Mouse (Mus musculus): ENCODE results near the gene Actrt2. TPM values are rescaled to one million over a fixed set of nuclear protein-coding genes. Genes with fewer than 3 reads are reported as not detected.

The Actrt2 gene
- not detected in 2 replicates for polyA plus RNA-seq (2014; fragmentation: Nextera tagmentation; extraction: Ambion mirVana)

- no peaks in the 10 kb centered on the region for H3K4me1 ChIP-seq (replicated peaks; ENCODE audit: control insufficient read depth, insufficient read depth, low read length)
- no peak within 1 kb of the TSS for H3K4me3 ChIP-seq (replicated peaks; ENCODE audit: low read length)
- no peak within 1 kb of the TSS for H3K4me2 ChIP-seq (replicated peaks)
- ATAC-seq (ENCODE audit: low FRiP score) (no peak), DNase-seq (ENCODE audit: low spot score) (no peak)
- no peaks in the 10 kb centered on the region for H3K27me3 ChIP-seq (ENCODE audit: control insufficient read depth, insufficient read depth, low read length)
- H3K36me3 ChIP-seq (replicated peaks; ENCODE audit: control insufficient read depth, insufficient read depth): no peaks in the 10 kb centered on the region
- H3K9ac ChIP-seq: no peak within 1 kb of the TSS
- WGBS: 94% methylated on average over 2 of the region's 2 CpGs
- no peak within 1 kb of the TSS for H3K27ac ChIP-seq
- H3K9me3 ChIP-seq (ENCODE audit: control insufficient read depth, low read length): no peaks in the 10 kb centered on the region
Measured at GRCm38 (mm10) chr4:154667767-154668166, at the start of gene Actrt2. Gene Actrt2 (minus strand): TSS chr4:154667867.

- Histone ChIP-seq H3K9me3 (ENCODE audit: control insufficient read depth, low read length) (no peaks in the 10 kb centered on the region), H3K4me1 (replicated peaks; ENCODE audit: control insufficient read depth, insufficient read depth, low read length) (no peaks in the 10 kb centered on the region), H3K4me3 (replicated peaks; ENCODE audit: low read length) (no peak overlapping the region), H3K27ac (no peak overlapping the region), H3K27me3 (ENCODE audit: control insufficient read depth, insufficient read depth, low read length) (no peaks in the 10 kb centered on the region), H3K9ac (no peak overlapping the region), H3K36me3 (replicated peaks; ENCODE audit: control insufficient read depth, insufficient read depth) (no peaks in the 10 kb centered on the region), H3K4me2 (replicated peaks) (no peak overlapping the region)
- 78% methylated on average over 21 of the region's 21 CpGs for WGBS
- no peak for DNase-seq (ENCODE audit: low spot score)
- ATAC-seq (ENCODE audit: low FRiP score): no peak
Measured at GRCm38 (mm10) chr4:154709391-154710107, 41.9 kb upstream of the Actrt2 start.

DNA sequence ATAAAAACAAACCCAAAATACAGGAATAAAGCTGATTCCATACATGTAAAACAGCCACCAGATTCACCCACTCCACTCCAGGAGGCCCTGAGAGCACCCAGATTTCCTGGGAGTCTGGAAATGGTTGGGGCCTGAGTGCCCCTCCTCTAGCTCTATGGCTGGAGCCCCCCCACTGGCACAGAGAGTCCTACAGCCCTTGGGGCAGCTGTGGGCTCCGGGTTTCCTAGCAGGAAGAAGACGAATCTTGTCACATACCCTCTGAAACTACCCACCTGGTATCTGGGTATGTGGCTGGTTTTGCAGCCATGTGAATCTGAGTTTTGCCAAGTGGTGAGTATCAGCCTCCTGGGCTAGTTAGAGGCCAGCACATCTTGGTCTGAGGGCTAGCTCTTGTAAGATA, 41.1 kb upstream of the Actrt2 start:
- no peak overlapping the region for H3K4me2 ChIP-seq (replicated peaks)
- ATAC-seq (ENCODE audit: low FRiP score) (no peak), DNase-seq (ENCODE audit: low spot score) (no peak)
- 84% methylated on average over 2 of the region's 2 CpGs for WGBS
- no peak overlapping the region for H3K9ac ChIP-seq
- no peaks in the 10 kb centered on the region for H3K27me3 ChIP-seq (ENCODE audit: control insufficient read depth, insufficient read depth, low read length)
- H3K4me1 ChIP-seq (replicated peaks; ENCODE audit: control insufficient read depth, insufficient read depth, low read length): no peaks in the 10 kb centered on the region
- H3K9me3 ChIP-seq (ENCODE audit: control insufficient read depth, low read length): no peaks in the 10 kb centered on the region
- no peak overlapping the region for H3K4me3 ChIP-seq (replicated peaks; ENCODE audit: low read length)
- no peak overlapping the region for H3K27ac ChIP-seq
- no peaks in the 10 kb centered on the region for H3K36me3 ChIP-seq (replicated peaks; ENCODE audit: control insufficient read depth, insufficient read depth)

DNA sequence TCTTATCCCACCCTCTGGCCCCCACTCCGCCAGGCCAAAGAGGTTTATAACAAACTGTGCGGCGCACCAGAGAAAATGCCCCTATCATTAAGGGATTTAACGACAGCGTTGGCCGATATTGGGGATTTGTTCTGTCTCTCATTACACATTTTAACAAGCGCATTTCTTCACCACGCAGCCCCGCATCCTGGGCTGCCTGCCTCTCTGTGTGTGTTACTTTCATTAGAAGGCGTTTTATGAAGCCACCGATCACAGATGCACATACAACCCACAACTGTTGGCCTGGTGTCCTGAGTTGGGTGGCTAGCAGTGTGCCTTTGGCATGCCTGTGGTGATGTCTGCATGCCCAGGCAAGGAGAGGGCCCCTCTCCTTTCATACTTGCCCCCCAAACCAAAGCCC, 40.6 kb upstream of the Actrt2 start:
- Histone ChIP-seq H3K27ac (no peak overlapping the region), H3K27me3 (ENCODE audit: control insufficient read depth, insufficient read depth, low read length) (no peaks in the 10 kb centered on the region), H3K4me2 (replicated peaks) (no peak overlapping the region), H3K36me3 (replicated peaks; ENCODE audit: control insufficient read depth, insufficient read depth) (no peaks in the 10 kb centered on the region), H3K4me3 (replicated peaks; ENCODE audit: low read length) (no peak overlapping the region), H3K9me3 (ENCODE audit: control insufficient read depth, low read length) (no peaks in the 10 kb centered on the region), H3K9ac (no peak overlapping the region), H3K4me1 (replicated peaks; ENCODE audit: control insufficient read depth, insufficient read depth, low read length) (no peaks in the 10 kb centered on the region)
- WGBS: 82% methylated on average over 11 of the region's 11 CpGs
- DNase-seq (ENCODE audit: low spot score) (no peak), ATAC-seq (ENCODE audit: low FRiP score) (no peak)

- no peak overlapping the region for H3K4me2 ChIP-seq (replicated peaks)
- H3K9ac ChIP-seq: no peak overlapping the region
- DNase-seq (ENCODE audit: low spot score): no peak
- H3K4me3 ChIP-seq (replicated peaks; ENCODE audit: low read length): no peak overlapping the region
- no peaks in the 10 kb centered on the region for H3K9me3 ChIP-seq (ENCODE audit: control insufficient read depth, low read length)
- H3K27ac ChIP-seq: no peak overlapping the region
- H3K36me3 ChIP-seq (replicated peaks; ENCODE audit: control insufficient read depth, insufficient read depth): no peaks in the 10 kb centered on the region
- WGBS: 83% methylated on average over 4 of the region's 4 CpGs
- H3K27me3 ChIP-seq (ENCODE audit: control insufficient read depth, insufficient read depth, low read length): no peaks in the 10 kb centered on the region
- ATAC-seq (ENCODE audit: low FRiP score): no peak
- no peaks in the 10 kb centered on the region for H3K4me1 ChIP-seq (replicated peaks; ENCODE audit: control insufficient read depth, insufficient read depth, low read length)
Measured at GRCm38 (mm10) chr4:154707521-154707920, 39.9 kb upstream of the Actrt2 start.

DNA sequence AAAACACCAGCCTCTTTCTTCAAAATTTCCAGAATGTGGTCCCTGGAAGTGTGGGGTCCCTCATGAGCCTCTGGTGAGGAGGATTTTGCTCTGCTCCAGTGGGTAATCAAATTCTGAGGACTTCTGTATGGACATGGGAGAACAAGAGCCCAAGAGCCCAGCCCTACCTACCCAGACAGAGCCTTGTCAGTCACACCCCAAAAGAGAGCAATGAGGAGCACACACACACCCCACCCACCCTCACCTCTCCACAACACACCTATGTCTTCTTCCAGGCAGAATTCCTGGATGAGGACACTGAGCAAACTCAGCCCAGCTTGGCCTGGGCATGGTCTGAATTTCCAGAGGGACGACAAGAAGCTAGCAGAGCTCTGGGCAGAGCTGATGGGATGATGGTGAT, 38.8 kb upstream of the Actrt2 start:
- H3K4me3 ChIP-seq (replicated peaks; ENCODE audit: low read length): no peak overlapping the region
- H3K9me3 ChIP-seq (ENCODE audit: control insufficient read depth, low read length): no peaks in the 10 kb centered on the region
- H3K4me2 ChIP-seq (replicated peaks): no peak overlapping the region
- WGBS: 83% methylated on average over 1 of the region's 1 CpGs
- H3K36me3 ChIP-seq (replicated peaks; ENCODE audit: control insufficient read depth, insufficient read depth): no peaks in the 10 kb centered on the region
- no peak for DNase-seq (ENCODE audit: low spot score)
- no peaks in the 10 kb centered on the region for H3K4me1 ChIP-seq (replicated peaks; ENCODE audit: control insufficient read depth, insufficient read depth, low read length)
- no peak overlapping the region for H3K27ac ChIP-seq
- ATAC-seq (ENCODE audit: low FRiP score): no peak
- H3K27me3 ChIP-seq (ENCODE audit: control insufficient read depth, insufficient read depth, low read length): no peaks in the 10 kb centered on the region
- H3K9ac ChIP-seq: no peak overlapping the region

- H3K9ac ChIP-seq: no peak overlapping the region
- 80% methylated on average over 4 of the region's 4 CpGs for WGBS
- H3K9me3 ChIP-seq (ENCODE audit: control insufficient read depth, low read length): no peaks in the 10 kb centered on the region
- ATAC-seq (ENCODE audit: low FRiP score) (no peak), DNase-seq (ENCODE audit: low spot score) (no peak)
- no peak overlapping the region for H3K4me2 ChIP-seq (replicated peaks)
- no peaks in the 10 kb centered on the region for H3K36me3 ChIP-seq (replicated peaks; ENCODE audit: control insufficient read depth, insufficient read depth)
- no peak overlapping the region for H3K27ac ChIP-seq
- H3K4me1 ChIP-seq (replicated peaks; ENCODE audit: control insufficient read depth, insufficient read depth, low read length): no peaks in the 10 kb centered on the region
- no peaks in the 10 kb centered on the region for H3K27me3 ChIP-seq (ENCODE audit: control insufficient read depth, insufficient read depth, low read length)
- no peak overlapping the region for H3K4me3 ChIP-seq (replicated peaks; ENCODE audit: low read length)
Measured at GRCm38 (mm10) chr4:154705681-154706080, 38.0 kb upstream of the Actrt2 start.

DNA sequence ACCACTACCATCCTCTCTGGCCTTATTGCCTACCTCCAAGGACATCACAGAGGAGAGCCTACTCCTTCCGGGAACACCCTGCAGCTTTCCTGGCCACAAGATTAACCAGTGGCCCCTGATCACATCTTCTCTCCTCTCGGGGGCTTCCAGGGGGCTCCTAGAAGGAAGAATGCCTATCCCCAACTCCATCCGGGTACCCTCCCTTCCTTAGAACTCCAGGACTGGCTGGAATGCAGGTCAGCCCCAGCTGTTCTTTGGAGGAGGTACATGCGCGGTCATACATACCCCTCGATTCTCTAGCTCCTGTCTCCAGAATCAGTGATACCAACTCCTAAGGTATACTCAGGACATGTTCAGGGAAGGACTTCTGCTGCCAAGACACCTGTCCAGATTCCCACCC, 37.4 kb upstream of the Actrt2 start:
- no peaks in the 10 kb centered on the region for H3K27me3 ChIP-seq (ENCODE audit: control insufficient read depth, insufficient read depth, low read length)
- H3K9me3 ChIP-seq (ENCODE audit: control insufficient read depth, low read length): no peaks in the 10 kb centered on the region
- DNase-seq (ENCODE audit: low spot score) (no peak), ATAC-seq (ENCODE audit: low FRiP score) (no peak)
- H3K9ac ChIP-seq: no peak overlapping the region
- H3K4me3 ChIP-seq (replicated peaks; ENCODE audit: low read length): no peak overlapping the region
- no peak overlapping the region for H3K27ac ChIP-seq
- H3K36me3 ChIP-seq (replicated peaks; ENCODE audit: control insufficient read depth, insufficient read depth): no peaks in the 10 kb centered on the region
- H3K4me2 ChIP-seq (replicated peaks): no peak overlapping the region
- no peaks in the 10 kb centered on the region for H3K4me1 ChIP-seq (replicated peaks; ENCODE audit: control insufficient read depth, insufficient read depth, low read length)
- WGBS: 87% methylated on average over 6 of the region's 6 CpGs

- Histone ChIP-seq H3K36me3 (replicated peaks; ENCODE audit: control insufficient read depth, insufficient read depth) (no peaks in the 10 kb centered on the region), H3K9ac (no peak overlapping the region), H3K27ac (no peak overlapping the region), H3K9me3 (ENCODE audit: control insufficient read depth, low read length) (no peaks in the 10 kb centered on the region), H3K27me3 (ENCODE audit: control insufficient read depth, insufficient read depth, low read length) (no peaks in the 10 kb centered on the region), H3K4me2 (replicated peaks) (no peak overlapping the region), H3K4me3 (replicated peaks; ENCODE audit: low read length) (no peak overlapping the region), H3K4me1 (replicated peaks; ENCODE audit: control insufficient read depth, insufficient read depth, low read length) (no peaks in the 10 kb centered on the region)
- 90% methylated on average over 7 of the region's 7 CpGs for WGBS
- ATAC-seq (ENCODE audit: low FRiP score) (no peak), DNase-seq (ENCODE audit: low spot score) (no peak)
Measured at GRCm38 (mm10) chr4:154704591-154704990, 36.9 kb upstream of the Actrt2 start.

Data from hindbrain, embryonic 14.5 days (tissue).